Mouse (Mus musculus) ovary, adult 18-20 months (tissue): ENCODE results near the gene Zfp593.

Experiments
- DNase-seq: peaks from one replicate; pipeline ENCODE4 v3.0.0; 2022; ENCODE audit warnings: low spot score, mixed read lengths

The Zfp593 gene

GRCm38 (mm10) chr4:134227194-134227593 lies 18.2 kb downstream of the Zfp593 start, which contains the start of gene Catsper4:
TSS of gene Catsper4 (minus strand) at chr4:134227383.
- no peak for DNase-seq

GRCm38 (mm10) chr4:134222793-134223600 lies 22.4 kb downstream of the Zfp593 start:
- DNase-seq, result no peak

- no peak for DNase-seq
Measured at GRCm38 (mm10) chr4:134206488-134207053, 38.8 kb downstream of the Zfp593 start.

- no peak for DNase-seq
Measured at GRCm38 (mm10) chr4:134203340-134203896, 42.0 kb downstream of the Zfp593 start.

GRCm38 (mm10) chr4:134202904-134203303 lies 42.5 kb downstream of the Zfp593 start, which contains the start of gene Gm7534:
TSS of gene Gm7534 (minus strand) at chr4:134203004.
- DNase-seq, result no peak

- no peak for DNase-seq
Measured at GRCm38 (mm10) chr4:134199371-134199770, 46.0 kb downstream of the Zfp593 start.
